Mouse (Mus musculus) limb, embryonic 14.5 days (tissue): ENCODE measurements around the gene Itgae. TPM values are rescaled to one million over a fixed set of nuclear protein-coding genes. Genes with fewer than 3 reads are reported as not detected.

Experiments
- ATAC-seq: fragments of 200-750 bp; cut with Nextera tagmentation; 2 replicates; pipeline ENCODE4 v1.8.0; 2017; ENCODE audit warnings: low read depth, moderate number of reproducible peaks, moderate TSS enrichment; ENCODE audit not compliant: low FRiP score
- DNase-seq: peaks from one replicate; pipeline ENCODE4 v3.0.0-alpha.2; 2015; ENCODE audit warnings: low spot score
- H3K27ac ChIP-seq: fragments of 300-500 bp; sonication (generic); replicated peaks from 2 replicates; pipeline ENCODE4 v1.5.1; 2014; ENCODE audit warnings: low read depth, mild to moderate bottlenecking, low read length, moderate library complexity, mixed read lengths
- H3K27me3 ChIP-seq: fragments of 300-500 bp; sonication (generic); 2 replicates; pipeline ENCODE4 v1.6.1; 2014; ENCODE audit warnings: low read length, mixed read lengths; ENCODE audit not compliant: control insufficient read depth, insufficient read depth
- H3K36me3 ChIP-seq: fragments of 300-500 bp; sonication (generic); 2 replicates; pipeline ENCODE4 v1.6.1; 2014; ENCODE audit warnings: mild to moderate bottlenecking, low read length, moderate library complexity, mixed read lengths; ENCODE audit not compliant: control insufficient read depth, insufficient read depth
- H3K4me1 ChIP-seq: fragments of 300-500 bp; sonication (generic); 2 replicates; pipeline ENCODE4 v1.6.1; 2014; ENCODE audit warnings: antibody characterized with exemption, low read length, mixed read lengths; ENCODE audit not compliant: control insufficient read depth, insufficient read depth
- H3K4me2 ChIP-seq: fragments of 300-500 bp; sonication (generic); replicated peaks from 2 replicates; pipeline ENCODE4 v1.6.1; 2014; ENCODE audit warnings: low read depth, mild to moderate bottlenecking, low read length, moderate library complexity; ENCODE audit not compliant: severe bottlenecking
- H3K4me3 ChIP-seq: fragments of 300-500 bp; sonication (generic); replicated peaks from 2 replicates; pipeline ENCODE4 v1.5.1; 2014; ENCODE audit warnings: low read length
- H3K9ac ChIP-seq: fragments of 300-500 bp; sonication (generic); 2 replicates; pipeline ENCODE4 v1.6.1; 2014; ENCODE audit warnings: mild to moderate bottlenecking, low read depth, low read length, moderate library complexity; ENCODE audit not compliant: severe bottlenecking
- H3K9me3 ChIP-seq: fragments of 300-500 bp; sonication (generic); 2 replicates; pipeline ENCODE4 v1.6.1; 2016; ENCODE audit warnings: low read length; ENCODE audit not compliant: control insufficient read depth
- POLR2A ChIP-seq: fragments of 200-500 bp; IDR thresholded peaks from 2 replicates; pipeline ENCODE4 v1.8.0; 2012; ENCODE audit warnings: inconsistent platforms, mild to moderate bottlenecking, moderate library complexity, borderline replicate concordance; ENCODE audit not compliant: insufficient read depth, insufficient read length; ENCODE audit errors: extremely low read depth
- WGBS: fragments of 180-500 bp; shearing (Covaris S2); extraction: QIAGEN DNeasy Blood & Tissue Kit; methylation state at CpG from one replicate; pipeline ENCODE4 v1.1.7; 2014; 5-methylcytosine and 5-hydroxymethylcytosine counted together
- polyA plus RNA-seq, 2 experiments: library from polyadenylated mRNA; depleted of rRNA in 1 of 2; stranded (reverse) in 1 of 2; unstranded in 1 of 2; fragments of >200 nt; fragmentation: Nextera tagmentation in 1 of 2; extraction: Ambion mirVana in 1 of 2; gene quantifications; 2 replicates each; pipeline versions ENCODE4 v1.2.1 to v1.2.3; 2012 to 2014

Itgae gene
- polyA plus RNA-seq, 2 experiments = 0.15 to 0.37 TPM

DNA sequence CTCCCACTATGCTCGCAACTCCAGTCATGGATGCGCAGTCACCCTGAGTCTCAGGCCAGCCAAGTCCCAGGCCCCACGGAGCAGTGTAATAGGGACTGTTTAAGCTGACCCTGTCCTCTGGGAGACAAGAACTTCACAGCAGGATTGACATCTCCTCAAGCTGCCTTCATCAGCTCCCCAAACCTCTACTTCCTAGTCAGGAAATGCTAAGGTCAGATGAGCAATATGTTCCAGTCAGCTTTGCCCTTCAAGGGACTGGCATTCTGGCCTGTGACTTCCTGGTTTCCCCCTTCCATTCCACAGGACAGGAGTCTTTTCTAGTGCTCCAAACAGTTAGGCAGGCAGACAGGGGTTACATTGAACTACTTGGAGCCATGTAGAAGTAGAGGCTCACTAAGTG lies 19.6 kb downstream of the Itgae start:
- ATAC-seq = no peak
- no peak for TF ChIP-seq POLR2A
- 80% methylated on average over 3 of the region's 3 CpGs for WGBS

DNA sequence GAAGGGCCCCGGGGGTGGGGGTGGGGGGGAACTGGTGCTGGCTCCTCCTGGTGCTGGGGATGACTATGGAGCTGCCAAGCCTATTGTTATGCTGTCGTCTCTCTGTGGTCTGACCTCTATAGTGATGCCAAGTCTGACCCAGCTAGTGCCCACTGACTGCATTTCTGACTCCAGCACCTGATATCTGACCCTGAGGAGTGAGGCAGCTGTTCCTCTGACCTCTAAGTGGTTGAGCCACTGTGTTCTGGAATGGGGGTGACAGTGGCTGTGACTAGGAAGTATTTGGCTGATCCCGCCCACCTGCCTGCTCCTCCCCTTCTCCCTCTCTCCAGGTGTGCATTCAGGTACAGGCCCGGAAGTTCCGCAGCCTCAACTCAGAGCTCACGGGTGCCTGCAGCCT lies 21.0 kb downstream of the Itgae start:
- Histone ChIP-seq H3K36me3 (no peaks in the 10 kb centered on the region), H3K9ac (no peak overlapping the region), H3K4me1 (no peaks in the 10 kb centered on the region), H3K27me3 (no peaks in the 10 kb centered on the region), H3K4me2 (no peak overlapping the region), H3K4me3 (no peak overlapping the region), H3K9me3 (no peaks in the 10 kb centered on the region), H3K27ac (no peak overlapping the region)
- no peak for TF ChIP-seq POLR2A
- no peak for DNase-seq
- no peak for ATAC-seq
- 61% methylated on average over 6 of the region's 6 CpGs for WGBS

More for the DNA sequence above, 19.6 kb downstream of the Itgae start:
- H3K27ac ChIP-seq = no peak overlapping the region
- H3K9me3 ChIP-seq = no peaks in the 10 kb centered on the region
- no peak overlapping the region for H3K9ac ChIP-seq
- no peak overlapping the region for H3K4me2 ChIP-seq
- H3K4me3 ChIP-seq = no peak overlapping the region
- H3K36me3 ChIP-seq = no peaks in the 10 kb centered on the region
- no peaks in the 10 kb centered on the region for H3K27me3 ChIP-seq
- DNase-seq = no peak
- H3K4me1 ChIP-seq = no peaks in the 10 kb centered on the region

DNA sequence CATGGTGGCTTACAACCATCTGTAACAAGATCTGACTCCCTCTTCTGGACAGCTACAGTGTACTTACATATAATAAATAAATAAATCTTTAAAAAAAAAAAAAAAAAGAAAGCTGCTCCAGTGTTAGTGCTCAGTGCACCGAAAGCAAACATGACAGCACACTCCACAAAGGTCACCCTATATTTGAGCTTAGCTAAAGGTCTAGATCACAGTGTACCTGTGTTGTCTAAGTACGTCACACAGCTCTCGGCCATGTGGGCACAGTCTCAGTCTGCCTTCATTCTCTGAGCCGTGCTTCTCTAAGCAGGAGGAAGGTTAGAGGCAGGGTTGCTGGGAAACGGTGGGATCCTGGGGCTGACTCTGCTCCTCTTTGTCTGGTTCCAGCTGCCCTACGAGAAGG lies 36.1 kb downstream of the Itgae start:
- Histone ChIP-seq H3K36me3 (peaks cover 4% of the 10 kb centered on the region; the same call in 1 of the 2 replicates), H3K4me2 (no peak overlapping the region), H3K9me3 (no peaks in the 10 kb centered on the region), H3K9ac (no peak overlapping the region), H3K4me3 (no peak overlapping the region), H3K27me3 (no peaks in the 10 kb centered on the region), H3K27ac (no peak overlapping the region), H3K4me1 (no peaks in the 10 kb centered on the region)
- no peak for DNase-seq
- TF ChIP-seq POLR2A = no peak
- WGBS = 91% methylated on average over 6 of the region's 6 CpGs
- ATAC-seq = no peak

DNA sequence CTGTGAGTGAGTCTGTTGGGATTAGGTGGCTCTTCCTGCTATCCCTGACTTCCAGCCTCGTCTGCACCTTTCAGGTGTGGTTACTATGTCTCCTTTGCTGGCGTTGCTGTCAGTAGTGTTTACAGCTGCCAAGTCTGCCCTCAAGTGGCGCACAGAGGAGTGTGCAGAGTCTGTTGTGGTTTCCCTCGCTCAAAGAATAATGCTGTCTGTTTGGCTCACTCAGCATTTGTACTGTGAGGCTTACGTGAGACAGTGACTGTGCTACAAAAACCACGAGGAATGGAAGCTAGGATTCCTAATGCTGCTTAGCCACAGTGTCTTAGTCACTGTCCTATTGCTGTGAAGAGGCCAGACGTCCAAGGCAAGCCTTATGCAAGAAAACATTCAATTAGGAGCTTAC lies 40.6 kb downstream of the Itgae start:
- H3K36me3 ChIP-seq = peaks cover 14% of the 10 kb centered on the region
- DNase-seq = no peak
- 79% methylated on average over 7 of the region's 7 CpGs for WGBS
- H3K27me3 ChIP-seq = no peaks in the 10 kb centered on the region
- no peak overlapping the region for H3K4me2 ChIP-seq
- no peak for TF ChIP-seq POLR2A
- H3K9ac ChIP-seq = no peak overlapping the region
- no peak for ATAC-seq
- peaks cover 5% of the 10 kb centered on the region; the same call in 1 of the 2 replicates for H3K4me1 ChIP-seq
- H3K9me3 ChIP-seq = no peaks in the 10 kb centered on the region
- H3K4me3 ChIP-seq = no peak overlapping the region
- H3K27ac ChIP-seq = no peak overlapping the region

DNA sequence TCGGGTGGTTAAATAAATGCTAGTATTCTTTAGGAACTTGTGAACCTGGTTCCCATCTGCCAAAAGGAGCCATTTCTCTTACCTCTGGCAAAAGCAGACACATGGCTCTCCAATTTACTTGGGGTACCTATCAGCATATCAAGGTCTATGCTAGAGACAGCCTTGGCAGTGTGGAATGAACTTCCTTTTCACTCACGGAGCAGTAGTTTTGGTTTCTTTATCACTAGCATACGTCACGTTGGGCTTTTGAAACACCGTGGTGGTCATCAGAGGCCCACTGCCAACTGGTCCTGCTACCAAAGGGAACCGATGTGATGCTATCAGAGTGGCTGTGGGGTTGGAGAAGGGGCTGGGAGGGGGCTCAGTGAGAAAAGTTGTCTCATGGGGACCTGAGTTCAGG lies 42.6 kb downstream of the Itgae start:
- WGBS = 94% methylated on average over 6 of the region's 6 CpGs
- Histone ChIP-seq H3K4me2 (no peak overlapping the region), H3K9me3 (no peaks in the 10 kb centered on the region), H3K27ac (no peak overlapping the region), H3K27me3 (no peaks in the 10 kb centered on the region), H3K9ac (no peak overlapping the region), H3K4me3 (no peak overlapping the region), H3K36me3 (peaks cover 14% of the 10 kb centered on the region), H3K4me1 (peaks cover 12% of the 10 kb centered on the region)
- ATAC-seq (no peak), DNase-seq (no peak)
- no peak for TF ChIP-seq POLR2A

DNA sequence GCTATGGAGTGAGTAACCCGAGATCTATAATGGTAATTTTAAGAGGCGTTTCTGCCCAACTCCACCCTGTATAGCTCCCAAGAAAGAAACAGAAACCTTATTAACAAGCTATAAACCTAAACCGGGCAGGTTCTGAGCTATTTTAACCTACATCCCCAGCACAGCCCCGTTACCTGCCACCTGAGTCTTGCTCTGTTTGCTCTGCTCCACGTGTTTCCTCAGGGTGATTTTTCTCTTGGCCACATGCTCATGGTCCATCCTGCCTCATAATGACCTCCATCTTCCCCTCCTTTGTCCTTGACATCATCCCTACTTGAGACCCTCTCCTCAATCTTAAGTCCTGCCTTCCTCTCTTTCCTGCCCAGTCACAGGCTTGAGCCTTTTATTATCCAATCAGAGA lies 43.8 kb downstream of the Itgae start:
- no peaks in the 10 kb centered on the region for H3K9me3 ChIP-seq
- peaks cover 14% of the 10 kb centered on the region for H3K36me3 ChIP-seq
- H3K27ac ChIP-seq = no peak overlapping the region
- no peak overlapping the region for H3K4me3 ChIP-seq
- no peak for DNase-seq
- H3K4me1 ChIP-seq = peaks cover 15% of the 10 kb centered on the region
- no peak for ATAC-seq
- TF ChIP-seq POLR2A = no peak
- H3K27me3 ChIP-seq = no peaks in the 10 kb centered on the region
- H3K9ac ChIP-seq = no peak overlapping the region
- WGBS = 48% methylated on average over 5 of the region's 5 CpGs
- peak overlapping the region; percentile 19; the same call in 1 of the 2 replicates for H3K4me2 ChIP-seq
